Mouse (Mus musculus): Measurements from ENCODE around the gene Fcmr. TPM values are rescaled to one million over a fixed set of nuclear protein-coding genes. Genes with fewer than 3 reads are reported as not detected.

Gene Fcmr
- not detected for total RNA-seq (2021)
- long read RNA-seq, experiment 1, result 0 reads
- long read RNA-seq, experiment 2, result 0 reads

DNA sequence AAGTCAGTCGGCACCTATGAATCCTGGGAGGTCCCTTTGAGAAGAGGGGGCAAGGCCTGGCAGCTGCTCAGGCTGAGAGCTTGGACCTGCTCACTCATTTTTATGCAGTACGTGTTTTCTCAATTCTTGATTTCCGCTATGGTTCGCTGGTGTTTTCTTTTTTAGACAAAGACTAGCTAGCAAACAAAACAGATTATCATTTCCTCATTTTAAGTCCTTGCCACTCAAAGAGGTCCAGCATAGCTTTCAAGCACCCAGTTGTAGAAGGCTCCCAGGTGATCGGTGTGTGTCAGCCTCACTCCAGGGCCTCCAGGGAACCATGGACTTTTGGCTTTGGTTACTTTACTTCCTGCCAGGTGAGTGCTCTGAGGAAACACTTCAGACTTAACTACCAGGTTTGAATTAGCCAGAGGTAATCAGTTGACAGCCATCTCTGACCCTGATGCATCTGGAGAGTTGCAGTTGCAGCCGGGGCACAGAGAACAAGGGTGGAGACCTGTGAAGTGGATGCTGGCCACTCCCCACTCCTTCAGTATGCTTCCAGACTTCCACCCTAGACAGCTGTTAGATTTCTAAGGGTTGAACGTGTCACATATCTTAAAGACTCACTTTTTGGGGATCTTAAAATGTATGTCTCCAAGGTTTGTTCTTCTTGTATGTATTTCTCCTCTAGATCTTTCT lies at the start of gene Fcmr:
Fcmr (plus strand) TSS at position 129 of the 681 bp plus-strand sequence.
- Histone ChIP-seq H3K4me3 (no peak within 1 kb of the TSS), H3K27ac (no peak within 1 kb of the TSS)
- TF ChIP-seq CTCF (IDR thresholded peaks at IDR 0.05), result no peak
- DNase-seq, result no peak
- intact Hi-C loops (cut with DNase I), result no loop called here

DNA sequence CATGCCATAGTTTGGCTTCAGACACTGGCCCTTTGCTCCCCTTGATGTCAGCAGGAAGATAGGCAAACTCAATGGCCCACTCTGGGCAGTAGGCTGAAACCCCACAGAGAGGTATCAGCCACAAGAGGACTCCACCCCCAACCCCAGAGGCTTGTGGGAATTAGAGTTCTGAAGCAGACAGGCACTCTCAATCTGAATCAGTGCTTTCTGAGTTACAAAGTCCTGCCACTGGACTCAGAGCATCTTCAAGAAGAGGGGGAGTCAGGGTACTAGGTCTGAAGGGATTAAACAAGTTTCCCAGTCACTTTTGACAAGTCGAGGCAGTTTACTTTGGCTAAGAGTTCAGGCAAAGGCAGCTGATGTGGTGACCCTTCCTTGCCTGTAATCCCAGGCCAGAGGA lies 45.7 kb upstream of the Fcmr start:
- no peak for TF ChIP-seq CTCF (IDR thresholded peaks at IDR 0.05)
- H3K27ac ChIP-seq, result no peak overlapping the region
- no peak overlapping the region for H3K4me3 ChIP-seq
- no peak for DNase-seq
- intact Hi-C loops (cut with DNase I), result no loop called here

DNA sequence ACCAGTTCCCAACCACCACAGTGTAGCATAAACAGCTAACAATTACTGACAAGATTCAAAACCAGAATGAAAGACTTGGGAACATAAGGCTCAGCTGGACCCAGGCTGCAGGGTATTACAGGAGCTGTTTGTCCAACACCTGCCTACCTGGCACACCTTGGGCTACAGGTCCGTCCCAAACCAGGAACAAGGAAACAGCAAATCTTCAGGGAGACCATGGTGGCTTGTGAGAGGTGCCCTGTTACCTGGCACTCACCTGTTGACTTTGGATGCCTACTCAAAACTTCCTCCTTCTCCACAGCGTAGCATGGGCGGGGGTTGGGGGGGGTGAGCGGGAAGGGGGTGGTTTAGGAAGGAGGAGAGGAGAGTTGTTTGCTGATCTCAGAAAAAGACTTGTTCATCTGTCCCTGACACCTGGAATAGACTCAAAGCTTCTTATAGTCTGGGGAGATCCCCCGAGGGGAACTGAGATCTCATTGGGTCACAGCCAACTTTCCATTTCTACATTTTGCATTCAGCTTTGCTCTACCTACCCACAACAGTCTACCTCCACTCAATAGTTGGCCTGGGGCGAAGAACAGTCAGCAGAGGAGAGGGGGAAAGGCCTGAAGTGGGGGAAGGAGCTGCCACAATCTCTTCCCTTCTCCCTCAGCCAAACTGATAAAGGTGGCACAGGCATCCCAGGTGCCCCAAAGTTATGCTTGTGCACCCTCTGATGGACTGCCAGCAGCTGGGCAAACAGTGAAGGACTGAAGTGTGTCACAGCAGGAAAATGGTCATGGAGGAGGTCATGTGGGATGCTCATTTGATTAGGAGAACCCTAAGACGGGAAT lies 44.9 kb upstream of the Fcmr start:
- no peak for DNase-seq
- intact Hi-C loops (cut with DNase I), result no loop called here
- no peak overlapping the region for H3K4me3 ChIP-seq
- no peak for TF ChIP-seq CTCF (IDR thresholded peaks at IDR 0.05)
- H3K27ac ChIP-seq, result no peak overlapping the region

DNA sequence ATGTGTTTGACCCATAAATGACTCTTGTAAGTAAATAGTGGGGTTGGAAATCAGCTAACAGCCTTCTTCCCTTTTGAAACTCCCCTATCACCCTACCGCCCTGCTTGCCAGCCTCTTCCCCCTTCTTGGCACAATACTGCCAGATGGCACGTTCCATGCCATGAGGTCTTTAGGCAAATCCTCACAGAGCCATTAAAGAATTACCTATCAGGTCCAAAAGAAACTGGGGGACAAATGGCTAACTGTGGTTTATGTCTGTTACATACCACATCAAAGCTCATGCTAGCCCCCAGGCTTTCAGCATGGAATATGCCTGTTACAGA lies 44.4 kb upstream of the Fcmr start:
- no peak overlapping the region for H3K4me3 ChIP-seq
- no peak for TF ChIP-seq CTCF (IDR thresholded peaks at IDR 0.05)
- DNase-seq, result no peak
- H3K27ac ChIP-seq, result no peak overlapping the region
- intact Hi-C loops (cut with DNase I), result no loop called here

DNA sequence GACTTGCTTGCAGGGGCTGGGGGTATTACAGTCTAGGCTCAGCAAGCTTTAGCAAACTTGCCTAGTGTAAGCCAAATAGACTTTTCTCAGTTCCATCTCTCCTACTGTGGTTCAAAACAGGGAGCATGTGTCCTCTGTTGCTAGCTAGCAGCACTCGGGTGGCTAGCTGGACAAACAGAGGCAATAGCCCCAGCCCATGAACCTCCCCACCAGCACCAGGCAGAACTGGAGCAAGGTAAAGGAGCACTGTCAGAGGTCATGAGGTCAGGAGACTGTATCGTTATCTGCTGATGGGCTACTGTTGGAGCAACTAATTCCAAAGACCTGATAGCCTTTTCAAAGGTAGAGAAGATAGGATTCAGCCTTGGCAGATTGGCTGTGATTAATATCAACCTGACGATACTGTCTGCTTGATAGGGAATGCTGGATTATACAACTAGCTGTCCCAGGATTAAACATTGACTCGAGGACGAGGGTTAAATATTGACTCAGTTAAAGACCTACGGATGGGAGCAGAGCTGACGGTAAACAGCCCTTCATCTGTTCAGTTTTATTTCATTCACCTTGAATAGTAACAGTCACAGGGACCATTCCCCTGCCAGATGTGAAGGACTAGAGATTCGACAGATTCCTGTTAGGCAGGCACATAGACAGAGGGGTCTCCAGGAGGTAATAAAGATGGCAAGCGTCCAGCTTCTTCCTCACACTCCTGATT lies 43.4 kb upstream of the Fcmr start:
- no peak for TF ChIP-seq CTCF (IDR thresholded peaks at IDR 0.05)
- intact Hi-C loops (cut with DNase I), result no loop called here
- Histone ChIP-seq H3K4me3 (no peak overlapping the region), H3K27ac (no peak overlapping the region)
- no peak for DNase-seq

DNA sequence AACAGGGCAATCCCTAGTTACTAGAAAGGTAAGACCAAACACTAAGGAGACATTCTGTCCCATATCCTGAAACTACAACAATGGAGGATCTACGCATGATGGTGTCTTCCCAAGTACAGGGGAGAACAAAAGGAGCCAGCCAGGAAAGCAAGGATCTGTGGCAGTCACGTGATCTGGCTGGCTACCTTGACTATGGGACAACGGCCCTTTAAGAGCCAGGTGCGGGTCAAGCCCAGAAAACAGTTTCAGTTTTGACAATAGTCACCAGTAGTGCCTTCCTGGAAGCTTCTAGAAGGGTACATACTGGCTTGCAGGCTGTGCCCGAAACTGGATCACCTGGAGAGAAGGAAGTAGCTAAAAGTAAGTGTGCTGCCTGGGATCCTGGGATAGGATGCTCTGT lies 39.0 kb upstream of the Fcmr start, which contains the start of gene Pigr:
Pigr (plus strand) TSS at position 237 of the 400 bp plus-strand sequence.
- H3K4me3 ChIP-seq, result no peak within 1 kb of the TSS
- TF ChIP-seq CTCF (IDR thresholded peaks at IDR 0.05), result no peak
- no peak within 1 kb of the TSS for H3K27ac ChIP-seq
- intact Hi-C loops (cut with DNase I), result no loop called here
- DNase-seq, result no peak

DNA sequence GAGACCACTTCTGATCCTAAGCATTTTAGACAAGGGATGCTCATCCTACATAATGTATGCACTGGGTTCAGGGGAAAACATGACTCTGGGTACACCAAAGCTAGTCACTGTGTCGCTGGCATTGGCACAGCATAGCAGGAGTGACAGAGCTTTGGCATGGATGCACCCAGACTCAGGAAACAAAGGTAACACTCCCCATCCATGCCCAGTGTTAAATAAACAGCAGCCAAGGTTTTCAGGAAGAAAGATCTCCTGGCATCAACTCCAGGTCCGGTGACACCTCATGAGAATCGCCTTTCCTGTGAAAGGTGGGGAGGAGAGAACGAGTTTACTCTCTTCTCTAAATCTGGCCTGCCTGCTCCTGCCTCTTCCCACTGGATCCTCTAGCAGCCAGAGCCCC lies 36.8 kb upstream of the Fcmr start:
- Histone ChIP-seq H3K4me3 (no peak overlapping the region), H3K27ac (no peak overlapping the region)
- intact Hi-C loops (cut with DNase I), result no loop called here
- no peak for TF ChIP-seq CTCF (IDR thresholded peaks at IDR 0.05)
- DNase-seq, result no peak

DNA sequence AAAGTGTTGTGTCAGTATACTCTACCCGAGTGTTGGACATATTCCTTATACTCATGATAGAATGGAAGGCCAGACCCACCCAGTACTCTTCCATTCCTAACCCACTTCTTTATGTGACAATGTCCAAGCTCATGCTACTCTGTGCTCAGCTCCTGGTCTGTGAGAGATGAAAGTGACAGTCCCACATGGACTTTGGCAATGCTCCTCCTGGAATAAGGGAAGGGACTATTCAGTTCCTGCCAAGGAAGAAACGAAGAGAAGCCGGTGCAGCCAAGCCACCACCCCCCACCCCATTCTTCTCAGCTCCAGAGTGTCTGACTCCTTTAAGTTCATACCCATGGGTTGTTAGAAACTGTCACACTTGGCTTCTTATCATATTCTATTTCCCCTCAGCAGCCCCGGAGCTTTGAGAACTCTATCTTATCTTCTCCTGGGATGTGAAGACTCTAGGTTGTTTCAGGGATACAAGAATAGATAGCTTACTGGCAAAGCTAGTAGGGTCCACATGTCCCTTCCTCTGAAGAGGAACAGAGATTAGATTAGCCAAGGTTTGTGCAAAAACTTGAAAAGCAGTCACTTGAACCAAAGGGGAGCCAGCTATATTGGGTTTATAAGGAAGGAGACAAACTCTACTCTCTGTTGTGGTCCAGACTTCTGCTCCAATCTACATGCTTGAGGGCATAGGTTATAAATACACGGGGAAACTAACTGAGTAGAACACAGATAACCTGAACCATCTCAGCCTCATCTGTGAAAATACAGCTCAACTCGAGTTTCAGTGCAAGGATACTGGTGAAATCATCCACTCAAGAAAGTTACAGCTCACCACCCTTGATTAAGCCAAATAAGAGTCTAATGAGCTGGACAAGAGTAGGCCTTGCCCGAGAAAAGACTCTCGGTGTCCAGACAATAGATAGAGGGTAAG lies 35.3 kb upstream of the Fcmr start:
- Histone ChIP-seq H3K4me3 (no peak overlapping the region), H3K27ac (no peak overlapping the region)
- intact Hi-C loops (cut with DNase I), result no loop called here
- no peak for TF ChIP-seq CTCF (IDR thresholded peaks at IDR 0.05)
- no peak for DNase-seq

DNA sequence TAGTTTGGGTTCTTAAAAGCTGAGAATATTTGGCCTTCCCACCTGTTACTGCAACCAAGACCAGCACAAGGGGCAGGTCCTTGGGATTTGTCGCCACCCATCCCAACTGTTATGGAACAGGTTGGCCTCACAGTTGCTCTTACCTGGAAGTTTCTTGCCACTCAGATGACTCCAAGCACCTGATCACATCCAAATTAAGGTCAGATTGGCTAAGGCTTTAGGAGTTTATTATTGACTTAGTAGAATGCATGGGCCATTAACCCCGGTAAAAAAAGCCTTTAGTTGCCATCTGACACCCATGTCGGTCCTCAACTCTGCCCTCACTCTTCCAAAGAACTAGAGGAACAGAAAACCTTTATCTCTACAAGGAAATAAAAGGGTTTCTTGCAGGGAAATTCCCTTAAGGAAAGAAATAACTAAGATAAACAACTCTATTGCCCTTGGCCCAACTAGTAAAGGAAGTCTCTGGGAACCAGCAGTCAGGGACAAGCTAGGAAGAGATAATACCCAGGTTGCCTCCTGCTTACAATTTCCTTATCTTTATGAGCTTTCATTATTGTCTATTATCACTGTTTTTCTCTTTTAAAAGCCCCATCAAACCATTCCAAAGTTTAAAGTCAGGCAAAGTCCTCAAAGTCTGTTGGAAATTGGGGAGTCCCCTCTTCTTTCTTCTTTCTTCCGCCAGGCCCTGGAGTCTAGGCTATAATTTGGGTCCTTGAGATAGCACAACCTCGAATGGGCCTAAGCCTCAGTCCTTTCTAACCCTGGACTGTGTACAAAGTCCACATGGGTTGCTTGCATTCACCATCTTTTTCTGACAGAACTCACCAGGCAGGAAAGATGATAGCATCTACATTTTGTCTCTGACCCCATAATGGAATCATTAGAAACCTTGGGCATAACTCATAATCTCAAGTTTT lies 33.0 kb upstream of the Fcmr start:
- no peak for TF ChIP-seq CTCF (IDR thresholded peaks at IDR 0.05)
- DNase-seq, result no peak
- intact Hi-C loops (cut with DNase I), result no loop called here
- Histone ChIP-seq H3K4me3 (no peak overlapping the region), H3K27ac (no peak overlapping the region)

DNA sequence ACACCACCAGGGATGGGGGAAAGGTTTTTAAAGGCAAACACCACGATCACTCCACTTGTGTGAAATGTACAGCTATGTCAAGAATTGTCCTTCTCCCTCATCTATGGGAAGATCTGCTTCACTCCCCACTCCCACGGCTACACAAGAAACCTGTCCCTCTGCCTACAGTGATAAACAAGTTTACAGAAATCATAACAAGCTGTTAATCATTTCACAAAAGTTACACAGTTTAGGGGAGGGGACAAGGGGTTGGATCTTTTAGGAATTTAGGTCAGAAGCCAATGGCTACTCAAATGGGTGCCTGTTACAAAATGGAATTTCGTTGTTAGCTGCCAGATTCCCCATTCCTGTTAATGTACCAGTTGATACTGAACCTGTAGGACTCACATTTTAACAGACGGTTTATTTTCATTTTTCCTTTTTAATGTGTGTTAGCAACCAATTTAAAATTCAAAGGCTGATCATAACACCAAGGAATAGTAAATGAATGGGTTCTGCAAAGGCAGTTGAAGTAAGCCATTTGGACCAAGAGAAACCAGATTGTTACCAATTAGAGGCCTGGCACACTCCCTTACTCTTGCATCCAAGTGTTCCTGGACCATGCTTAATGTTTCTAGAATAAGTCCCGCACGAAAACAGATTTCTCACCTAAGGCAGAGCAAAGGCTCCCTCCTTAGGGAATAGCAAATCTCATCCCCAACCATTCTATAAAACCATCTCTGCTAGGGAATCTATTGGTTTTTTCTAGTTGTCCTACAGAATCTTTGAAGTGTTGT lies 30.1 kb upstream of the Fcmr start:
- Histone ChIP-seq H3K27ac (no peak overlapping the region), H3K4me3 (no peak overlapping the region)
- intact Hi-C loops (cut with DNase I), result no loop called here
- no peak for TF ChIP-seq CTCF (IDR thresholded peaks at IDR 0.05)
- DNase-seq, result no peak

DNA sequence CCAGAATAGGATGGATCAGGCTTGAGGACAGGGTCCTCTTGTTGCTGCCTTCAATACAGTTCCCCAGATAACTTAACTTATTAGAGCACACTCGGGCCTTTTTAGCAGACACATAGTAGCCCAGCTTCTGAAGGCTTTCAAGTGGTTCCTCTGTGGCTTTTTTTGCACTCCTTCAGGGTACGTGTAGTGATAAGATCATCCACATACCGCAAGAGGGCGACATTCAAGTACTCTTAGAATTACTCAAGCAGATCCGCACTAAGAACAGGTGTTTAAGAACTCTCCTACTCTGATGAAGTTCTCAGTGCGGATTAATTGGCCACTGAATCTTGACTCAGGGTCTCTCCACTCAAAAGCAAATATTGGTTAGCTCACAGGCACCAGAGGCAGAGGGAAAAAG lies 27.2 kb upstream of the Fcmr start:
- no peak overlapping the region for H3K4me3 ChIP-seq
- intact Hi-C loops (cut with DNase I), result no loop called here
- peak; percentile 20 for TF ChIP-seq CTCF (IDR thresholded peaks at IDR 0.05)
- DNase-seq, result no peak
- no peak overlapping the region for H3K27ac ChIP-seq
